Mouse (Mus musculus): ENCODE results near the gene Ptpn11.

The Ptpn11 gene

GRCm38 (mm10) chr5:121082605-121083004 is 108.6 kb downstream of the Ptpn11 start:
- DNase-seq (ENCODE audit: low read depth, low spot score), result no peak

- peak; percentile 9 for DNase-seq (ENCODE audit: low read depth, low spot score)
Observed at GRCm38 (mm10) chr5:121081754-121082153, 109.4 kb downstream of the Ptpn11 start.

Data from WW6 (cell line).